Comparison of ENCODE assay signal across 24 mouse cellular contexts in the genomic region with DNA sequence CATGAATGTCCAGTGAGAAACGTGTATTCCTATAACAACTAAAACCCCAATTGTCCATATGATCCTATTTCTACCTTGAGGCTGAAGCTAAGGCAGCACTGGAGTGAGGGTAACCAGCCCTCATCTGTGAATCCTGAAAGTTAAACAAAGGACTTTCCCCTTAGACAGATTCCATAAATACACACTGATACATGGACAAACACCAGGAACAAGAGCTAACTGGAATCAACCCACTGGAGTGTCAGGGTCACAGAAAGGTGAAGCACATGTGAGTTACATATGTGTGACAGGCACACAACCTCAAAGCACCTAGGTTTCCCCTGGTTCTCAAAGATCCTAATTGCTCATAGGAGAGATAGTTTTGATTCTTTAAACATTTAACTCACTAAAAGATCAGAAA.
DNase-seq lines count a peak whose midpoint lies in the region; ATAC-seq lines count a peak whose summit lies in the region.
"Had no signal": no experiment of that assay in that cellular context is flagged by ENCODE, and none has a peak within 500 bp of the region (broad histone marks: within the 10 kb centered on the region; RNA-seq: fewer than 3 reads in every experiment).

No protein-coding gene starts in this region.

- peak overlapping the region; percentile 29; the same call in 1 of the 2 replicates for H3K27ac ChIP-seq in heart, embryonic 15.5 days
- H3K27ac ChIP-seq in liver, embryonic 16.5 days (ENCODE audit: low read length), result no peak overlapping the region
- H3K27ac ChIP-seq in liver, embryonic 11.5 days (ENCODE audit: low read depth, low read length), result no peak overlapping the region
- H3K27ac ChIP-seq: embryonic facial prominence, embryonic 15.5 days; forebrain, embryonic 10.5 days; gastrocnemius, adult 2 months; hindbrain, embryonic 15.5 days had no signal

- 65% methylated on average over 1 of the region's 1 CpGs for WGBS in heart, embryonic 15.5 days
- WGBS in liver, embryonic 16.5 days (ENCODE audit: insufficient replicate concordance), result 64% methylated on average over 1 of the region's 1 CpGs
- WGBS in liver, embryonic 11.5 days, result 76% methylated on average over 1 of the region's 1 CpGs

- no peak overlapping the region for H3K9ac ChIP-seq in heart, embryonic 15.5 days
- H3K9ac ChIP-seq in liver, embryonic 16.5 days (ENCODE audit: low read depth, low read length), result no peak overlapping the region
- H3K9ac ChIP-seq in liver, embryonic 11.5 days (ENCODE audit: low read depth, low read length), result no peak overlapping the region
- H3K9ac ChIP-seq: embryonic facial prominence, embryonic 15.5 days; hindbrain, embryonic 15.5 days had no signal

- H3K27me3 ChIP-seq in heart, embryonic 15.5 days, result no peaks in the 10 kb centered on the region
- H3K27me3 ChIP-seq in liver, embryonic 16.5 days (ENCODE audit: control insufficient read depth, insufficient read depth, low read depth, low read length), result no peaks in the 10 kb centered on the region
- no peaks in the 10 kb centered on the region for H3K27me3 ChIP-seq in liver, embryonic 11.5 days (replicated peaks; ENCODE audit: control insufficient read depth, insufficient read depth, low read length)
- H3K27me3 ChIP-seq: embryonic facial prominence, embryonic 15.5 days; hindbrain, embryonic 15.5 days had no signal

- no peaks in the 10 kb centered on the region for H3K9me3 ChIP-seq in heart, embryonic 15.5 days (replicated peaks)
- H3K9me3 ChIP-seq in liver, embryonic 16.5 days (replicated peaks; ENCODE audit: control insufficient read depth, low read length), result no peaks in the 10 kb centered on the region
- no peaks in the 10 kb centered on the region for H3K9me3 ChIP-seq in liver, embryonic 11.5 days (ENCODE audit: control insufficient read depth, low read length)
- H3K9me3 ChIP-seq: embryonic facial prominence, embryonic 15.5 days; forebrain, embryonic 10.5 days; G1E; hindbrain, embryonic 15.5 days had no signal

- 0 out of 2 replicates have a peak, but pooled peaks cover 4% of the 10 kb centered on the region for H3K36me3 ChIP-seq in heart, embryonic 15.5 days
- no peaks in the 10 kb centered on the region for H3K36me3 ChIP-seq in liver, embryonic 16.5 days (ENCODE audit: control insufficient read depth, insufficient read depth)
- no peaks in the 10 kb centered on the region for H3K36me3 ChIP-seq in liver, embryonic 11.5 days (ENCODE audit: control insufficient read depth, insufficient read depth, low read length)
- H3K36me3 ChIP-seq: embryonic facial prominence, embryonic 15.5 days; forebrain, embryonic 10.5 days; hindbrain, embryonic 15.5 days had no signal

- H3K4me1 ChIP-seq in heart, embryonic 15.5 days (replicated peaks), result no peaks in the 10 kb centered on the region; the same call in 1 of the 2 replicates
- no peaks in the 10 kb centered on the region; the same call in 1 of the 2 replicates for H3K4me1 ChIP-seq in liver, embryonic 16.5 days (ENCODE audit: control insufficient read depth, low read depth, low read length)
- H3K4me1 ChIP-seq in liver, embryonic 11.5 days (replicated peaks; ENCODE audit: control insufficient read depth, insufficient read depth, low read length), result no peaks in the 10 kb centered on the region
- H3K4me1 ChIP-seq: embryonic facial prominence, embryonic 15.5 days; hindbrain, embryonic 15.5 days had no signal

- no peak overlapping the region for H3K4me2 ChIP-seq in heart, embryonic 15.5 days
- H3K4me2 ChIP-seq in liver, embryonic 16.5 days (ENCODE audit: low read depth, low read length), result no peak overlapping the region
- H3K4me2 ChIP-seq in liver, embryonic 11.5 days, result no peak overlapping the region
- H3K4me2 ChIP-seq: embryonic facial prominence, embryonic 15.5 days; hindbrain, embryonic 15.5 days had no signal

- H3K4me3 ChIP-seq in heart, embryonic 15.5 days, result no peak overlapping the region
- no peak overlapping the region for H3K4me3 ChIP-seq in liver, embryonic 16.5 days (ENCODE audit: low read depth, low read length)
- no peak overlapping the region for H3K4me3 ChIP-seq in liver, embryonic 11.5 days (ENCODE audit: low read depth, low read length)
- H3K4me3 ChIP-seq: embryonic facial prominence, embryonic 15.5 days; erythroblast, embryonic 14.5 days; forebrain, embryonic 10.5 days; gastrocnemius, adult 2 months; hindbrain, embryonic 15.5 days had no signal

- peak; percentile 17 for DNase-seq in embryo, embryonic 10 days (ENCODE audit: low spot score)
- DNase-seq in embryo, embryonic 11 days, result no peak
- DNase-seq in heart, adult 8-10 months (ENCODE audit: low spot score), result no peak
- DNase-seq in liver, embryonic 11.5 days (ENCODE audit: low spot score), result no peak
- DNase-seq in lung, postnatal 36 days, result no peak
- DNase-seq: adrenal gland, postnatal 10 days; B cell, adult 2 months; cerebellum, adult 11 months; cerebellum, adult 8-10 months; cerebellum, postnatal 14 days; gastrocnemius, adult 2 months; gastrocnemius, postnatal 36 days; heart, adult 18-20 months; heart, postnatal 14 days; kidney, adult 11 months had no signal

- no peak for ATAC-seq in heart, embryonic 15.5 days (replicated peaks; ENCODE audit: insufficient number of reproducible peaks, insufficient read depth, low FRiP score, low read depth)
- peak; percentile 41; the same call in 1 of the 2 replicates for ATAC-seq in liver, embryonic 16.5 days (ENCODE audit: low read depth)
- no peak for ATAC-seq in liver, embryonic 11.5 days (replicated peaks; ENCODE audit: low FRiP score)
- ATAC-seq: CD4-positive, CD25-positive, alpha-beta regulatory T cell, adult 4 months; forebrain, embryonic 14.5 days had no signal
